23 mouse cellular contexts compared by ENCODE assay signal in genomic region chr1:133029744-133030143, GRCm38 (mm10). TPM values are rescaled to one million over a fixed set of nuclear protein-coding genes. Genes with fewer than 3 reads are reported as not detected.
A peak's percentile ranks its signal among the peaks of the same experiment; 100 is the strongest.
DNase-seq lines count a peak whose midpoint lies in the region; ATAC-seq and TF ChIP-seq lines count a peak whose summit lies in the region.
"Had no signal": no experiment of that assay in that cellular context is flagged by ENCODE, and none has a peak within 500 bp of the region (broad histone marks: within the 10 kb centered on the region; RNA-seq: fewer than 3 reads in every experiment).

No protein-coding gene starts in this region.

- peaks cover 6% of the 10 kb centered on the region; the same call in 1 of the 2 replicates for H3K79me2 ChIP-seq in CH12.LX (replicated peaks; ENCODE audit: control insufficient read depth, extremely low read depth, insufficient read depth, poor library complexity, severe bottlenecking)

- no peak overlapping the region for H3K9ac ChIP-seq in CH12.LX (ENCODE audit: insufficient read depth, low read depth)
- H3K9ac ChIP-seq: embryonic facial prominence, embryonic 15.5 days; forebrain, postnatal 0 days; heart, embryonic 13.5 days; hindbrain, embryonic 13.5 days; limb, embryonic 12.5 days; liver, embryonic 13.5 days; lung, embryonic 15.5 days; midbrain, embryonic 12.5 days; neural tube, embryonic 13.5 days had no signal

- intact Hi-C loops in gastrocnemius, postnatal 14 days (cut with DNase I; ENCODE audit: low total_unique reads) = no loop called here

- TF ChIP-seq CTCF in CH12.LX (conservative IDR thresholded peaks at IDR 0.05 in 1 of 2, IDR thresholded peaks at IDR 0.05 in 1 of 2; ENCODE audit: low read depth in 2 of 2, low read length in 2 of 2) = no peak

- dilution Hi-C loops in CH12.LX (cut with MboI; ENCODE audit: extremely low pct_ligation_motif_present, extremely low pct_unique_long_range_greater_than_20kb, low sequenced_read_pairs) = no loop called here

- no peaks in the 10 kb centered on the region for H3K36me3 ChIP-seq in CH12.LX (replicated peaks in 1 of 2; ENCODE audit: control insufficient read depth in 1 of 2, insufficient read depth in 1 of 2, low read length in 1 of 2)
- H3K36me3 ChIP-seq in splenic B cell, adult 2 months (ENCODE audit: control insufficient read depth, insufficient read depth, low read length, poor library complexity, severe bottlenecking) = no peaks in the 10 kb centered on the region
- H3K36me3 ChIP-seq: embryonic facial prominence, embryonic 15.5 days; G1E; heart, embryonic 13.5 days; hindbrain, embryonic 13.5 days; limb, embryonic 12.5 days; liver, embryonic 13.5 days; lung, embryonic 15.5 days; midbrain, embryonic 12.5 days; neural tube, embryonic 13.5 days had no signal

- no peak overlapping the region for H3K27ac ChIP-seq in CH12.LX (ENCODE audit: insufficient read depth, low read depth)
- H3K27ac ChIP-seq: embryonic facial prominence, embryonic 15.5 days; heart, embryonic 13.5 days; hindbrain, embryonic 13.5 days; limb, embryonic 12.5 days; liver, embryonic 13.5 days; lung, embryonic 15.5 days; midbrain, embryonic 12.5 days; neural tube, embryonic 13.5 days had no signal

- H3K4me3 ChIP-seq in CH12.LX (replicated peaks in 1 of 3; ENCODE audit: low read depth in 2 of 3, low read length in 2 of 3, poor library complexity in 1 of 3) = no peak overlapping the region
- H3K4me3 ChIP-seq: embryonic facial prominence, embryonic 15.5 days; heart, embryonic 13.5 days; hindbrain, embryonic 13.5 days; limb, embryonic 12.5 days; liver, embryonic 13.5 days; lung, embryonic 15.5 days; midbrain, embryonic 12.5 days; neural tube, embryonic 13.5 days had no signal

- H3K9me3 ChIP-seq in CH12.LX (replicated peaks; ENCODE audit: low read length) = no peaks in the 10 kb centered on the region
- H3K9me3 ChIP-seq: embryonic facial prominence, embryonic 15.5 days; G1E; heart, embryonic 13.5 days; hindbrain, embryonic 13.5 days; limb, embryonic 12.5 days; liver, embryonic 13.5 days; lung, embryonic 15.5 days; midbrain, embryonic 12.5 days; neural tube, embryonic 13.5 days had no signal

- no peak for TF ChIP-seq POLR2A in CH12.LX (IDR thresholded peaks at IDR 0.05; ENCODE audit: low read depth, low read length)

- H3K27me3 ChIP-seq in CH12.LX (replicated peaks) = no peaks in the 10 kb centered on the region
- no peaks in the 10 kb centered on the region for H3K27me3 ChIP-seq in splenic B cell, adult 2 months (ENCODE audit: control insufficient read depth, insufficient read depth, low read length, poor library complexity, severe bottlenecking)
- H3K27me3 ChIP-seq: embryonic facial prominence, embryonic 15.5 days; heart, embryonic 13.5 days; hindbrain, embryonic 13.5 days; limb, embryonic 12.5 days; liver, embryonic 13.5 days; lung, embryonic 15.5 days; midbrain, embryonic 12.5 days; neural tube, embryonic 13.5 days had no signal

- TF ChIP-seq EP300 in CH12.LX (IDR thresholded peaks at IDR 0.05; ENCODE audit: low read length) = no peak

- ATAC-seq in granulocyte monocyte progenitor cell, adult 5-6 weeks (replicated peaks; ENCODE audit: poor library complexity, severe bottlenecking) = peak; percentile 26; the same call in 1 of the 2 replicates
- ATAC-seq: forebrain, postnatal 0 days; intestine, embryonic 16.5 days had no signal

- no peak overlapping the region for H3K4me2 ChIP-seq in CH12.LX (ENCODE audit: insufficient read depth, low read depth, poor library complexity, severe bottlenecking)
- H3K4me2 ChIP-seq: embryonic facial prominence, embryonic 15.5 days; heart, embryonic 13.5 days; hindbrain, embryonic 13.5 days; limb, embryonic 12.5 days; liver, embryonic 13.5 days; lung, embryonic 15.5 days; midbrain, embryonic 12.5 days; neural tube, embryonic 13.5 days had no signal

- no peak for TF ChIP-seq RAD21 in CH12.LX (IDR thresholded peaks at IDR 0.05; ENCODE audit: low read depth, low read length)

- H3K4me1 ChIP-seq in CH12.LX (ENCODE audit: control insufficient read depth in 1 of 2, insufficient read depth in 2 of 2) = peaks cover 0 to 33% of the 10 kb centered on the region in 2 experiments; a peak in 2 of 4 replicates

- in situ Hi-C loops in CH12.LX (cut with MboI; ENCODE audit: low pct_ligation_motif_present, low pct_unique_long_range_greater_than_20kb, low sequenced_read_pairs) = loop anchor here (25.0 kb wide), 1 partner anchor 333 kb away; the partner anchor contains the start of genes Etnk2 and Ren1

- peak; percentile 48 to 65 for DNase-seq in spleen, postnatal 36 days (ENCODE audit: low spot score in 2 of 2)
- DNase-seq in spleen, postnatal 14 days (ENCODE audit: low spot score in 2 of 2) = no peak
- DNase-seq in CH12.LX (ENCODE audit: extremely low read depth) = no peak
- DNase-seq in splenic B cell, adult 2 months (ENCODE audit: low read depth, low spot score) = peak; percentile 74
- DNase-seq in gastrocnemius, postnatal 14 days = no peak
- no peak for DNase-seq in cerebellum, adult 18-20 months
- DNase-seq: adrenal gland, adult 8-10 months; cerebellum, postnatal 10 days; embryo, embryonic 11 days; forebrain, postnatal 0 days; kidney, postnatal 36 days; liver, embryonic 13.5 days; right cerebral cortex, postnatal 25 days had no signal

TF ChIP-seq in CH12.LX, 34 proteins besides CTCF, POLR2A, EP300 and RAD21:
- TF ChIP-seq ZNF384 (IDR thresholded peaks at IDR 0.05; ENCODE audit: low read depth, low read length) = 0 out of 2 replicates have a peak, but pooled peaks have one; percentile 15
- no peak for TF ChIP-seq SIN3A (IDR thresholded peaks at IDR 0.05; ENCODE audit: low read length)

RNA-seq across cellular contexts. Expression of gene Mdm4, which starts 0.6 kb away (rescaled TPM):
- total RNA-seq in CH12.LX (2012; rRNA removed) (84.5 and 107 TPM in 2 replicates), CH12.LX (2014; rRNA removed) (66.5 and 68.3 TPM in 2 replicates)
- 78.9 and 79.0 TPM in 2 replicates for polyA plus RNA-seq in CH12.LX (2012; ENCODE audit: insufficient read length, low read depth)
- total RNA-seq in granulocyte monocyte progenitor cell, adult 5-6 weeks (2014; fragmentation: Nextera tagmentation) = 92.5 and 103 TPM in 2 replicates
- total RNA-seq in granulocyte monocyte progenitor cell, adult 5-6 weeks (2017) = 77.9 and 121 TPM in 2 replicates
- total RNA-seq in gastrocnemius, postnatal 14 days (2021) = 10 to 100 TPM; 23.0 to 33.2 TPM

RNA-seq across cellular contexts. Expression of gene Pik3c2b, which starts 15.7 kb away (rescaled TPM):
- total RNA-seq in CH12.LX (2012; rRNA removed) (15.9 and 16.5 TPM in 2 replicates), CH12.LX (2014; rRNA removed) (7.2 and 8.7 TPM in 2 replicates)
- polyA plus RNA-seq in CH12.LX (2012; ENCODE audit: insufficient read length, low read depth) = 9.2 and 12.0 TPM in 2 replicates
- 2.4 and 3.2 TPM in 2 replicates for total RNA-seq in granulocyte monocyte progenitor cell, adult 5-6 weeks (2014; fragmentation: Nextera tagmentation)
- 1.1 and 1.4 TPM in 2 replicates for total RNA-seq in granulocyte monocyte progenitor cell, adult 5-6 weeks (2017)
- total RNA-seq in gastrocnemius, postnatal 14 days (2021) = 10 to 100 TPM; 12.2 to 21.6 TPM
- polyA plus RNA-seq: G1E had no signal

Comparison
In these comparisons a context has a peak if more than half of its experiments do, and no peak if none do; other contexts are left out.
1. DNase-seq: peak in spleen, postnatal 36 days (2 of 2) and splenic B cell, adult 2 months (single experiment); none in spleen, postnatal 14 days (0 of 2), CH12.LX (single experiment), gastrocnemius, postnatal 14 days (single experiment) and cerebellum, adult 18-20 months (0 of 2).